Mouse (Mus musculus) lung, adult 2 months (tissue): ENCODE measurements around the gene Erc2. TPM values are rescaled to one million over a fixed set of nuclear protein-coding genes. Genes with fewer than 3 reads are reported as not detected.

Source experiments
- DNase-seq: peaks from one replicate; pipeline ENCODE4 v3.0.0; 2022
- H3K4me1 ChIP-seq: fragments of 200-500 bp; 2 replicates; pipeline ENCODE4 v1.6.1; 2011; ENCODE audit warnings: low read length; ENCODE audit not compliant: control insufficient read depth, insufficient read depth
- H3K4me3 ChIP-seq: fragments of 200-500 bp; replicated peaks from 2 replicates; pipeline ENCODE3; 2011; ENCODE audit warnings: low read depth, mild to moderate bottlenecking, control low read depth, low read length; ENCODE audit errors: extremely low read depth
- CTCF ChIP-seq: fragments of 200-500 bp; IDR thresholded peaks from 2 replicates; pipeline ENCODE4 v1.5.1; 2011; ENCODE audit warnings: mild to moderate bottlenecking, low read length, control low read depth; ENCODE audit not compliant: insufficient read depth
- POLR2A ChIP-seq: fragments of 200-500 bp; IDR thresholded peaks from 2 replicates; pipeline ENCODE4 v1.6.1; 2011; ENCODE audit warnings: low read depth, mild to moderate bottlenecking, control low read depth, low read length, borderline replicate concordance; ENCODE audit errors: extremely low read depth
- WGBS: fragments of 180-500 bp; shearing (Covaris S2); methylation state at CpG from one replicate; pipeline ENCODE4 v1.1.7; 2018; 5-methylcytosine and 5-hydroxymethylcytosine counted together
- polyA plus RNA-seq: library from polyadenylated mRNA; depleted of rRNA; stranded (reverse); fragments of >200 nt; gene quantifications from 2 replicates; pipeline ENCODE4 v1.2.3, GENCODE M21; 2012

Erc2 gene
- polyA plus RNA-seq, 1 experiment: 1.3 TPM

DNA sequence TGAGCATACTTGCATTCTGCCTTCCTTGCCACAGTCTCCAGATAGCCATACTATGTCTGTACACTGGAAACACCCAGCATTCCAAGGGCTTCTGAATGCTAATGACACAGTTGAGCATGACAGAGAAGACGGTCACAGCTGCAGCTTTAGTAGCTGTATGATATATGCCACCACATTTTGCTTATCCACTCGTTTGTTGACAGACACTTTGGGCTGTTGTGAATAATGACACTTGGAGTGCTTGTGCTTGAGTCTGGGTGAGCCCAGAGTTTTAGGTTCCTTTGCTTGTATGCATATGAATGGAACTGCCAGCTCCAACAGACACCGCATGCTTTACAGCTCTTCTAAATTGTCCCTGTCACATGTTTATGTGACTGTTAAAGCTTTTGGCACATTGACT, 852.8 kb downstream of the Erc2 start:
- 60% methylated on average over 3 of the region's 3 CpGs for WGBS
- no peak for DNase-seq
- Histone ChIP-seq H3K4me3 (no peak overlapping the region), H3K4me1 (no peaks in the 10 kb centered on the region)
- TF ChIP-seq CTCF: no peak
- TF ChIP-seq POLR2A: no peak

GRCm38 (mm10) chr14:28475421-28475820, 853.2 kb downstream of the Erc2 start:
- no peak for TF ChIP-seq CTCF
- TF ChIP-seq POLR2A: no peak
- 39% methylated on average over 7 of the region's 7 CpGs for WGBS

GRCm38 (mm10) chr14:28476746-28477145, 854.5 kb downstream of the Erc2 start:
- H3K4me3 ChIP-seq: no peak overlapping the region
- WGBS: 67% methylated on average over 3 of the region's 3 CpGs
- H3K4me1 ChIP-seq: no peaks in the 10 kb centered on the region
- TF ChIP-seq POLR2A: no peak
- TF ChIP-seq CTCF: no peak
- DNase-seq: no peak

More at GRCm38 (mm10) chr14:28475421-28475820, 853.2 kb downstream of the Erc2 start:
- H3K4me3 ChIP-seq: no peak overlapping the region
- no peak for DNase-seq
- H3K4me1 ChIP-seq: no peaks in the 10 kb centered on the region

- H3K4me1 ChIP-seq: no peaks in the 10 kb centered on the region
- TF ChIP-seq POLR2A (no peak), CTCF (no peak)
- 76% methylated on average over 1 of the region's 1 CpGs for WGBS
- H3K4me3 ChIP-seq: no peak overlapping the region
- DNase-seq: no peak
Measured at GRCm38 (mm10) chr14:28480866-28481265, 858.6 kb downstream of the Erc2 start.

- no peak for TF ChIP-seq POLR2A
- Histone ChIP-seq H3K4me3 (no peak overlapping the region), H3K4me1 (no peaks in the 10 kb centered on the region)
- no peak for DNase-seq
- 89% methylated on average over 4 of the region's 4 CpGs for WGBS
Measured at GRCm38 (mm10) chr14:28493806-28494205, 871.6 kb downstream of the Erc2 start.

- no peak for DNase-seq
- Histone ChIP-seq H3K4me1 (no peaks in the 10 kb centered on the region), H3K4me3 (no peak overlapping the region)
- WGBS: 79% methylated on average over 5 of the region's 5 CpGs
- TF ChIP-seq CTCF: no peak
- no peak for TF ChIP-seq POLR2A
Measured at GRCm38 (mm10) chr14:28494273-28494672, 872.0 kb downstream of the Erc2 start.

DNA sequence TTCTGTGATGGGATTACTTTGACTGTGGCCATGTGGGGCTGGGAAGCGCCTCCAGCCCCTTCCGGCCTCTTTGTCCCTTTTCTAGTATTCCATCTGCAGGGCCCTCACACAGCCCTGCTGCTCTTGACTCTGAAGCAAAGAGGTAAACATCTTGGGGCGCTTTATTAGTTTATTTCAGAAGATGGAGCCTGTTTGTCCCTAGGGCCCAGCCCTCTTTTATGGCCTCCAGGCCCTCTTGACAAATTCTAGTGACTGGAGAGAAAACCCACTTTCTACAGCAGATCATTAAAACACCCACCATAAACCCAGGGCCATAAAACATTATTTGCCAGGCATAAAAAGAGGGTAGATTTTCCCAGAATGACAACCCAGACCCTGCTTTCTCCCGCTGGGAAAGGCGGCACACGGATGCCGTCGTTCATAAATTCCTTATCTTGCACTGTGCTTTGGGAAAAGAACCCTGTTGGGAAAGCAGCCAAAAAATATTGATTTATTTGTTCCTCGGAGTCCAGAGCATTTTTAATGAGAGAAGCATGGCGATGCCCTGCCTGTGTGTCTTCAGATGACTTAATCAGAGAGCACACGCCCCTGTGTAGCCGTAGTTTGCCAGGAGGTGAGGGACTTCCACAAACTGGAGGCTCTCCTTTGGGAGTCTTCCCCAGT, 879.1 kb downstream of the Erc2 start:
- WGBS: 59% methylated on average over 12 of the region's 12 CpGs

GRCm38 (mm10) chr14:28503276-28503675, 881.0 kb downstream of the Erc2 start:
- WGBS: 97% methylated on average over 2 of the region's 2 CpGs
- DNase-seq: no peak
- Histone ChIP-seq H3K4me1 (no peaks in the 10 kb centered on the region; the same call in 1 of the 2 replicates), H3K4me3 (no peak overlapping the region)
- TF ChIP-seq CTCF: no peak
- no peak for TF ChIP-seq POLR2A

More for the DNA sequence above, 879.1 kb downstream of the Erc2 start:
- no peak overlapping the region for H3K4me3 ChIP-seq
- no peak for DNase-seq
- no peaks in the 10 kb centered on the region for H3K4me1 ChIP-seq
- TF ChIP-seq CTCF: no peak
- TF ChIP-seq POLR2A: no peak

DNA sequence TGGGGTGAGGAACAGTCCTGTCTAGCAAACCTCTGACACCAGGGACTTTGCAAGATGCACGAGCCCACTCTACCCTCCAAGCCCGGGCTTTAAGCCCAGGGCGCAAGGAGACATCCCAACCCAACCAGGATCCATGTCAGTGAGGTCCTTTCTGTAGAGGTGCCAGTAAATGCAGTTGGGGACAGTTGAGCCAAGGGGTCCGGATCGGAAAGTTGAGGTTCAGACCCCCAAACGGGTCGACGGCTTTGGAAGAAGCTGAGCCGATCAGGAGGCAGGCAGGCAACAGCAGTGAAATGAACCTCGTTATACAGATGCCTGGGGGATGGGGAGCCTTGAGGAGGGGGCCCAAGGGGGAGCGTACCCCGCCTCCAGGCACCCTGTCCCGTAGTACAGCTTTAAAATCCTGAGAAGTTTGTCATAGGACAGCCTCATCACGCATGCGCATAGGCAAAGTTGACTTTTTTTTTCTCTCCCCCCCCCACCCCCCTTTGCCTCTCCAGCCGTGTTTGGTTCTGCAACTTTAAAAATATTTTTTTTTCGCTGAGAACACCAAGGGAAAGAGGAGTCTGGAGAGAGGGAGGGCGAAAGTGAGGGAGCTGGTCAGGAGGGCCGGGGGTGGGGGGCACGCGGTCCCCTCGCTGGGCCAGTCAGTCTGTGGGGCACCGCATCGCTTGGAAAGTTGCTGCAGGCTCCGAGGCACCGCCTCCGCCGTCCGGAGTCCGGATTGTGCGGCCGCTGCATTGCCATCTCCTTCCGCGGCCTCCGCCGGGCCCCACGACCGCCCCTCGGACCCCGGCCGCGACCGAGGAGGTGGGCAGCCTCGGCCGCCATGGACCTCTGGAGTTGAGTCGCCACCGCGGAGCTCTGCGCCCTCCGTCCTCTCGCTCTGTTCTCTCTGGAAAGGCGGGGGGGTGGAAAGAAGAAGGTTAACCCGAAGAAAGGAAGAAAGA, 882.1 kb downstream of the Erc2 start, which contains the start of gene Wnt5a:
Gene Wnt5a (plus strand): TSS at position 650 of the 950 bp plus-strand sequence.
- 2% methylated on average over 50 of the region's 53 CpGs for WGBS
- Histone ChIP-seq H3K4me1 (no peaks in the 10 kb centered on the region; the same call in 1 of the 2 replicates), H3K4me3 (peak within 1 kb of the TSS; percentile 70)
- TF ChIP-seq CTCF (no peak), POLR2A (no peak)
- peak; percentile 8 for DNase-seq
